Mouse (Mus musculus) heart, adult 11 months (tissue): ENCODE measurements around the gene Tead1.

Source experiments
- DNase-seq: peaks from one replicate; pipeline ENCODE4 v3.0.0; 2022

Gene Tead1

GRCm38 (mm10) chr7:112781987-112782386, 102.9 kb downstream of the Tead1 start:
- DNase-seq, result peak; percentile 78

DNA sequence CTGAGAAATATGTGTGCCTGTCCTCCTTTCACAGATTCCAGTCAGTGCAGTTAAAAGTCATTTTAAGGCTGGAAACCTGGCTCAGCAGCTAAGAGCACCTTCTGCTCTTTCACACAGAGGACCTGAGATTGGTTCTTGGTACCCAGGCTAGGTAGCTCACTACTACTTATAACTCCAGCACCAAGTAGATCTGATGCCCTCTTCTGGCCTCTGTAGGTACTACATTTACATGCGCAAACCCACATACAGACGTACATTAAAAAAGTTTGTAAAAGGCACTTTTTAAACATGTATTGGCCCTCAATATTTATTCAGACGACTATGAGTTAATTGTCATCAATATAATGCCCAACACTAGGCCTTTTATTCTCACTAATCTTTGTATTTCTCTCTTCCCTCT, 105.2 kb downstream of the Tead1 start:
- DNase-seq, result no peak

DNA sequence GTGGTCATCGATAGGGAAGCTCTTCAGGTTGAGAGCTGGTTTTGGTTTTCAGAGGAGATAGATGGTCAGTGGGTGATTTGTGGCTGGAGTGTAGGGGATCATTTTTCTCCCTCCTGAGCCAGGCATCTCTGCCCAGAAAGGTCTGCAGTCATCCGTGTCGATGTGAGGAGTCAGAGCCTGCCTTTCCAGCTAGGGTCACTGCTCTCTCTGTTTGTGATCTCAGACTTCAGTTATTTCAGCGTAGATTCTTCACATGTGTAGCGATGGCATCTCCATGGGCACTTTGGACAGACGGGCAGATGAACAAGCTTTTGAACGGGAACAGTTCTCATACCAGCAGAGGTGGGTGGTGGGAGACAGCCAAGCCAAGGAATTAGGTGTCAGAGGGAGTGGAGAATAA, 106.2 kb downstream of the Tead1 start:
- no peak for DNase-seq

DNA sequence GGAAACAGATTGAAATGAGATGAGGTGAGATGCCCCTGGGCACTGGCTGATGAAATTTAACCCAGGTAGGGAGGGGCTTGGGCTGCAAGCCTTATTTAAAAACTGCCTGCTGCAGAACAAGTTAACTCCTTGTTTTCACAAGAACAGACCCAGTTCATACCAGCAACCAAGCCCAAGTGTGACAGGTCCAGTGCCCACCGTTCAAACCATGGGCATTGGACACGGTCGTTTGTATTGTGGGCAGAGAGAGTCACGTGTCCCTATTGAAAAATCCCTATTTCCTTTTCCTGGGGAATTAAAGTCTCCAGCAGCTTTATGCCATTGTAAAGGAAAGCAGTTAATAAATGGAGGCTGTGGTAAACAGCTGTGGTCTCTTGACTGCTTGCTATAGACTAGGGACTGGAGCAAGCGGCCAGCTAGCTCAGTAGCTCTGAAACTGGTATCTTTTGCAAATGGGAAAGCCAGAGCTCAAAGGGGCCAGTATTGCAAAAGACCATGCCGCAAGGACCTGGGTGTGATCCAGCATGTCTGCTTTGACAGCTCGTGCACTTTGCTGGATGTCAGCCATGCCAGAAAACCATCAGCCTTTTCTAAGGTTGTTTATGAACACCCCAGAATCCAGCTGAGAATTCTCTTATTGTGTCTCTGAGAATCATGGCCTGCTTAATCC, 107.6 kb downstream of the Tead1 start:
- no peak for DNase-seq

- no peak for DNase-seq
Measured at GRCm38 (mm10) chr7:112787281-112787680, 108.2 kb downstream of the Tead1 start.

- DNase-seq, result peak; percentile 87
Measured at GRCm38 (mm10) chr7:112788321-112788751, 109.2 kb downstream of the Tead1 start.

DNA sequence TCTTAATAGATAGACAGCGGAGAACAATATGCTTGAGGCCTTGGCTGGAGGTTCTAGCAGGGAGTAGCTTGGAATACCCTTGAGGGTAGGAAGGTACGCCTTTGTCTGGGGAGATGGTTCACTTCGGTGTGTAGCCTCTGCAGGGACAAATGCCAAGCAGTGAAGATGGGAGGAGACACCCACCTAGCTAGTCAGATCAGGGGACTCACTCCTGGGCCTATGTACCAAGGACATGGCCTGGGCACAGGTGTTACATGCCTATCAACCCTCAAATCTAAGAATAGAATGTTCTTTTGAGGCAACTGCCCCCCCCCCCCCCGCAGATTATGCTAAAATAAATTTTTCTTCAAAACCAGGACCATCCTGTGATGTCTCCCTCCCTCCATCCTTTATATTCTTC, 110.6 kb downstream of the Tead1 start:
- DNase-seq, result no peak

GRCm38 (mm10) chr7:112790334-112790733, 111.2 kb downstream of the Tead1 start:
- no peak for DNase-seq

DNA sequence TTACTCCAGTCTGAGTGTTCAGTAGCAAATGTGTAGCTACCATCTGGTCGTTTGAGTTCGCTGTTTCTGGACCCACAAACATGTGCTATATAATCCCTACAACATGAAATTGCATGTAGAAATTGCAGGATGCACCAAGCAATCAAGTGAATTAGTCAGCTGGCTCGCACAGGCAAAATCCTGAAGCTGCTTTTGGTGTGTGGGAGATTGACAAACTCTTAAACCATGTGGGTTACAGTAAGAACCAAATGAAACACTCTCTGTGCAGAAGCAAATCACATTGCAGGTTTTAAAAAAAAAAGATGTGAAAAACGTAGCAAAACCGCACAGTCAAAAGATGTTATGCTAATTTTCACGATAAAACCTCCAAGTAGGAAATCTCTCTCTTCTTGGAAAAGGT, 113.6 kb downstream of the Tead1 start:
- no peak for DNase-seq

DNA sequence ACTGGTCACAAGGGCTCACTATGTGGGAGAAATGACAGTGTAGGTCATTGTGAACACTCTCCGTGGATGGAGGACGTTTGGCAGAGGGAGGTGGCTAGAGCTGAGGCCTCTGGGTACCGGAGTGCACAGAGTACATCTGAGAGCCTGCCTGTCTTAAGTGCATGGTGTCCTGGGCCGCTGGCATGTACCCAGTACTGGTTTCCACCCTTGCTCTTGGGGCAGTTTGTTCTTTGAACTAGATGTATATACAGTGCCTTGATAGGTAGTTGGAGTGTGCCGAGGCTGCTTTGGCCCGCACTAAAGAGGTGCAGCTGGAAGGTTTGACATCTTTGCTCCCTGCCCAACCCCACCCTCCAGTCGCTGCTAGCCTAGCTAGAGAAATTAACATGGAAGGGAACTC, 114.8 kb downstream of the Tead1 start:
- peak; percentile 93 for DNase-seq

GRCm38 (mm10) chr7:112794481-112794880, 115.4 kb downstream of the Tead1 start:
- no peak for DNase-seq

GRCm38 (mm10) chr7:112797526-112798321, 118.6 kb downstream of the Tead1 start:
- DNase-seq, result no peak

GRCm38 (mm10) chr7:112801706-112802105, 122.6 kb downstream of the Tead1 start:
- DNase-seq, result no peak

DNA sequence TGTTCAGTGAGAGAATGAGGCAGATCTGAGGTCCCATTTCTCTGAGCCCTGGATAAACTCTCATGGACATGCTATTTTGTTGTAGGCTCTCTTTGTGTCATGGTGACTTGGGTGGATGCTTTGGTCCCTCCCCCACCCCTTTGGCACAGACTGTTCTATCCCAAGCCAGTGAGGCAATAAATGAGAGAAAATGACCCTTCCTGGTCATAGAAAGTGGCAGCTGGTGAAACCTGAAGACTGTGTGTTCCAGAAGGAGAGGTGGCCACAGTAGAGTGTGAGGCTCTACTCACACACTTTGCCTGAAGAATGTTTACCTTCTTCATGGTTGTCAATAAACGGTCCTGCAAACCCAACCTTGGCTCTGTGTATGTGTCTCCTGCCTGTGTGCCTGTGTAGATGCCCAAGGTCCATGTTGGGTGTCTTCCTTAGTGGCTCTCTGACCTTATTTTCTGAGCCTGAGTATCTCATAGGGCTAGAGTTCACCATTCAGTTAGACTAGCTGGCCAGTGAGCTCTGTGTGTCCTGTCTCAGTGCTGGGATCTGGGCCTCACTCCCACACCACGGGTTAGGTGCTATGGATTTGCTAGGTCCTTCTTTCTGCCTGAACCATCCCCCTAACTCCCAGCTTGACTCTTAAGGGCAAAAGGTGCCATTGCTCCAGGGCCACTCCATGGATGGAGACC, 127.7 kb downstream of the Tead1 start:
- peak; percentile 89 for DNase-seq

DNA sequence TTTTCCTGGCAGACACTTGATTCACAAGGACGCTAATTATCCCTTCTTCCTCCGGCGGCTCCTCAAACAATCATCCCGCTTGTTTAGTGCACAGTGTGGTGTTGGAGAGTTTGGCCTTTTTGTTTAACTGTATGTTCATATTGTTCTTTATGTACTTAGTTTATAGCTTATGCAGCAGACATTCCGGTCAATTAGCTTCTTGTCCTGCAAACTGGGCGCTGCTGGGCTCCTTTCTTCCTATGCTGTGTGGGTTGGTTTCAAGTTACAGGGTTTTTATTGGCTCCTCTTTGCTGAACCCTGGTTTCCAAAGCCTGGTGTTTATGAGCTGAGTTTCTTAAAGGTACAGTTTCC, 128.3 kb downstream of the Tead1 start:
- peak; percentile 94 for DNase-seq

DNA sequence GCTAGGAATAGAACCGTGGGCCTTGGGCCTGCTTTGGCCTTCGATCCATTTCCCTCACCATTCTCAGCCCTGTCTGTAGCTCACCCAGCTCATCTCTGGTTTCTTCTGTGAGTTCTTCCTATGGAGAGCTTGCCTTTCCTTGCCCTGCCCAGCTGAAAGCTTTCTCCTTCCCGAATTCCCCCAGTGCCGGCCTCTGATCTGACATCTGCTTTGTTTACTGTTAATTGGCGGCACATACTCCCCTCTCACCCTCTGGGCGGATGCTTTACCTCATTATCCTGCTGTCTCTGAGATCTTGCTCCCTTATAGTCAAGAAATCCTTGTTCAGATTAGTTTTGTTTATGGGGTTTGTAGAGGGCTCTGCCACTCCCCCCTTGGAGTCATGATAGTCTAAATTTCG, 131.6 kb downstream of the Tead1 start:
- DNase-seq, result no peak

- no peak for DNase-seq
Measured at GRCm38 (mm10) chr7:112812037-112812775, 133.1 kb downstream of the Tead1 start.

DNA sequence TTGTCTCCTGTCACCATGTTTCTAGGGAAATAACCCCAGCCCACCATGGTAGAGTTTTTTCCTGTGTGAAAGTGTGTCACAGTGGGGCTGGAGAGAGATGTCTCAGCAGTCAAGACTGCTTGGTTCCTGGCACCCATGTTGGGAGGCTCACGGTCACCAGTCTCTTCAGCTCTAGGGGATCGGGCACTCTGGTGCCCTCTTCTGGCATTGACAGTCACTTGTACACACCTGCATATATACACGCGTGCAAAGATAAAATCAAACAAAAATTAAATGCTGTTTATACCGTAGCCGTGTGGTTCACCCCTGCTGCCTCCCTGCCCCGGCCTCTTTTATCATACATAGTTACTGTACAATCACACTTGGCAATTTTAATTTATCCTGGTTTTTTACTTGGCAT, 134.0 kb downstream of the Tead1 start:
- no peak for DNase-seq

DNA sequence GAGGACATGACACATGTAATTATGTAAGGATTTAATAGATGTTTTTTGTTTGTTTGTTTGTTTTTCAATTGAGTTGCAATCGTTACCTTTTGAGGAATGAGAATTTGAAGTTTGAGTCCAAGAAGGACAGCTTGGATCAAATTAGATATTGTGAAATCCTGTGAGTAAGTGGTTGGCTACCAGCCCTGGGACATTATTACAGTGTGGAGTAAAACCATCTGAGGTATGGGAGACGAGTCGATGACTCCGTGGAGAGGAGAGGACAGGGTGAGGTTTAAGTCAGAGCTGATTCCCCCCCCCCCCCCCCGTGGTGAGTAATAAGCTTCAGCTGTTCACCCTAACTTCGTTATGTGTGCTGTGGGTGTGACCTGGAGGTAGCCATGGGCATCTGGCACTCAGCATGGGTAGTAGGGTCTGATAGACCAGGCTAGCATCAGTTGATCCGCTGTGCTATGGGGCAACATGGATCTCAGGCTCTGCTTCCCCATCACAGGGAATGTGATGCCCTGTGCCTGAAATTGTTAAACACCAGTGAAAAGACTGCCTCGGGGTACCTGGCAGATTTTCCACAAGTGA, 134.7 kb downstream of the Tead1 start:
- DNase-seq, result peak; percentile 94

DNA sequence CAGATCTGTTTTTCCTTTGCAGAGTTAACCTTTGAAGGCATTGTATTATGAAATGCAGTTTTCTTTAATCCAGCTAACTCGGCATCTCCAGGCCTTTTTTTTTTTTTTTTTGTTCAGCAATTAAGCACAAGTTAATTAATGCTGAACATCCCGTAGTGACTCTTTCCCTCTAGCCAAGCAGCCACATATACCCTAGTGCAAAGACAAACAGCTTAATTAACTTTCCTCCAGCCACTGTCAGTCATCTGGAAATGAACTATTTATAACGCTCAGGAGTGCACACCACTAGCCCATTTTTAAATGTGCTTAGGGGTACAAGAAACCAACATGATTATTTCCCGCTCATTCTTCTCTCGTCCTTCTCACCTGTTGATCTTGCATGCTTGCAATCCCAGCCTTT, 136.9 kb downstream of the Tead1 start:
- DNase-seq, result no peak

GRCm38 (mm10) chr7:112819833-112820232, 140.7 kb downstream of the Tead1 start:
- no peak for DNase-seq

GRCm38 (mm10) chr7:112822879-112823278, 143.8 kb downstream of the Tead1 start:
- no peak for DNase-seq

DNA sequence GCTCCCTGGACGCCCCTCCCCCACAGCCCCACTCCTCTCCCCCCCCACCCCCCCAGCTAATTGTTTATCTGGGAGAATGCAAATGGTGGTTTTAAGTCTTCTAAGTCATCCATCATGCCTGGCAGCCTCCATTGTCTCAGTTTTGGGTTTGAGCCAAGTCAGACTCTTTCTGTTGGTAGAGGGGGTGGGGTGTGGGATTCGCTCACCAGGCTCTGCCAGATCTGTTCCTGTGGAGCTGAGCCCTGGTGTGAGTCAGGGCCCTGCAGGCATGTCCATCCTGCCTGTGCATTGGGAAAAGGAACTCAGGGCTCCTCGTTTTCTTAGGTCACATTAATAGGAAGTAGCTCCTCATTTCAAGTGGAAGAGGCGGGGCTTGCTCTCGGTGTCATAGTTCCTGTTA, 144.5 kb downstream of the Tead1 start:
- DNase-seq, result peak; percentile 96
